Mouse (Mus musculus) liver, adult 10 weeks (tissue): ENCODE data around the gene Six4. TPM values are rescaled to one million over a fixed set of nuclear protein-coding genes. Genes with fewer than 3 reads are reported as not detected.

Source experiments
- polyA plus RNA-seq: library from polyadenylated mRNA; stranded (reverse); fragments of 350-450 nt; fragmentation: Illumina TruSeq; extraction: RNeasy Lipid Tissue Mini Kit (QIAGEN cat#74804); gene quantifications from one replicate; pipeline ENCODE4 v1.2.3, GENCODE M21; 2014; ENCODE audit warnings: low read depth, low replicate concordance

The Six4 gene
- not detected for polyA plus RNA-seq

GRCm38 (mm10) chr12:73113196-73113595 lies at the start of gene Six4:
TSS of gene Six4 (minus strand) at chr12:73113456.

GRCm38 (mm10) chr12:73123093-73124041 lies 10.1 kb upstream of the Six4 start, which contains the start of gene Mnat1:
TSS of gene Mnat1 (plus strand) at chr12:73123717.

GRCm38 (mm10) chr12:73053668-73054241 lies 59.5 kb downstream of the Six4 start, which contains the start of gene Six1:
TSS of gene Six1 (minus strand) at chr12:73053887.

Other genes with a start within 250 kb of the Six4 start
- not detected for gene Six6, start 173.6 kb downstream of the Six4 start, polyA plus RNA-seq
- not detected for gene 4930447C04Rik, start 172.7 kb downstream of the Six4 start, polyA plus RNA-seq
- not detected for gene Six1, start 59.6 kb downstream of the Six4 start, polyA plus RNA-seq
- 6.8 TPM for gene Mnat1, start 10.3 kb upstream of the Six4 start, polyA plus RNA-seq
- 13.6 TPM for gene Trmt5, start 173.3 kb upstream of the Six4 start, polyA plus RNA-seq
- gene Slc38a6, start 173.3 kb upstream of the Six4 start, polyA plus RNA-seq: 9.6 TPM